Mouse (Mus musculus): Measurements from ENCODE around the gene Tmem233.

The Tmem233 gene

GRCm38 (mm10) chr5:116083081-116083480, at the start of gene Tmem233:
Tmem233 (minus strand) TSS chr5:116083244.
- DNase-seq: no peak

GRCm38 (mm10) chr5:116123344-116123743, 40.3 kb upstream of the Tmem233 start:
- DNase-seq: peak; percentile 40

GRCm38 (mm10) chr5:116116567-116116966, 33.5 kb upstream of the Tmem233 start:
- no peak for DNase-seq

GRCm38 (mm10) chr5:116116110-116116509, 33.1 kb upstream of the Tmem233 start:
- no peak for DNase-seq

GRCm38 (mm10) chr5:116115071-116115834, 32.2 kb upstream of the Tmem233 start:
- DNase-seq: no peak

- no peak for DNase-seq
Observed at GRCm38 (mm10) chr5:116108651-116109050, 25.6 kb upstream of the Tmem233 start.

- no peak for DNase-seq
Observed at GRCm38 (mm10) chr5:116084231-116084630, 1.2 kb upstream of the Tmem233 start.

GRCm38 (mm10) chr5:116082241-116082900, 673 bp downstream of the Tmem233 start:
- no peak for DNase-seq

- DNase-seq: no peak
Observed at GRCm38 (mm10) chr5:116081616-116082015, 1.4 kb downstream of the Tmem233 start.

- DNase-seq: no peak
Observed at GRCm38 (mm10) chr5:116080736-116081135, 2.3 kb downstream of the Tmem233 start.

GRCm38 (mm10) chr5:116069618-116070017, 13.4 kb downstream of the Tmem233 start:
- no peak for DNase-seq

- no peak for DNase-seq
Observed at GRCm38 (mm10) chr5:116052826-116053225, 30.2 kb downstream of the Tmem233 start.

- DNase-seq: peak; percentile 14
Observed at GRCm38 (mm10) chr5:116052171-116052570, 30.9 kb downstream of the Tmem233 start.

- no peak for DNase-seq
Observed at GRCm38 (mm10) chr5:116049821-116050220, 33.2 kb downstream of the Tmem233 start.

- DNase-seq: no peak
Observed at GRCm38 (mm10) chr5:116048321-116048720, 34.7 kb downstream of the Tmem233 start.

GRCm38 (mm10) chr5:116046246-116046645, 36.8 kb downstream of the Tmem233 start:
- DNase-seq: no peak

- no peak for DNase-seq
Observed at GRCm38 (mm10) chr5:116045581-116045980, 37.5 kb downstream of the Tmem233 start.

GRCm38 (mm10) chr5:116042241-116042640, 40.8 kb downstream of the Tmem233 start:
- DNase-seq: no peak

- DNase-seq: no peak
Observed at GRCm38 (mm10) chr5:116039706-116040105, 43.3 kb downstream of the Tmem233 start.

GRCm38 (mm10) chr5:116037731-116038130, 45.3 kb downstream of the Tmem233 start:
- no peak for DNase-seq

GRCm38 (mm10) chr5:116036465-116036864, 46.6 kb downstream of the Tmem233 start:
- DNase-seq: no peak

GRCm38 (mm10) chr5:116031190-116031577, 51.9 kb downstream of the Tmem233 start:
- no peak for DNase-seq

- no peak for DNase-seq
Observed at GRCm38 (mm10) chr5:116030566-116031189, 52.4 kb downstream of the Tmem233 start.

- no peak for DNase-seq
Observed at GRCm38 (mm10) chr5:116029071-116029470, 54.0 kb downstream of the Tmem233 start.
